Mouse (Mus musculus): ENCODE measurements around the gene Nedd9.
"Not testable (repeated sequence)": the region's sequence is repeated elsewhere in the genome, so short reads cannot be mapped to it uniquely, and the experiment has no call there.

Gene Nedd9

GRCm38 (mm10) chr13:41285448-41285847, 201.7 kb downstream of the Nedd9 start:
- no peak for DNase-seq

GRCm38 (mm10) chr13:41283256-41283655, 203.9 kb downstream of the Nedd9 start:
- peak; percentile 49 for DNase-seq

- no peak for DNase-seq
Measured at GRCm38 (mm10) chr13:41280696-41281095, 206.5 kb downstream of the Nedd9 start.

GRCm38 (mm10) chr13:41273927-41274650, 213.1 kb downstream of the Nedd9 start, which contains the start of gene Gm17364:
Gene Gm17364, minus strand, starts transcription at chr13:41273977.
- no peak for DNase-seq

DNA sequence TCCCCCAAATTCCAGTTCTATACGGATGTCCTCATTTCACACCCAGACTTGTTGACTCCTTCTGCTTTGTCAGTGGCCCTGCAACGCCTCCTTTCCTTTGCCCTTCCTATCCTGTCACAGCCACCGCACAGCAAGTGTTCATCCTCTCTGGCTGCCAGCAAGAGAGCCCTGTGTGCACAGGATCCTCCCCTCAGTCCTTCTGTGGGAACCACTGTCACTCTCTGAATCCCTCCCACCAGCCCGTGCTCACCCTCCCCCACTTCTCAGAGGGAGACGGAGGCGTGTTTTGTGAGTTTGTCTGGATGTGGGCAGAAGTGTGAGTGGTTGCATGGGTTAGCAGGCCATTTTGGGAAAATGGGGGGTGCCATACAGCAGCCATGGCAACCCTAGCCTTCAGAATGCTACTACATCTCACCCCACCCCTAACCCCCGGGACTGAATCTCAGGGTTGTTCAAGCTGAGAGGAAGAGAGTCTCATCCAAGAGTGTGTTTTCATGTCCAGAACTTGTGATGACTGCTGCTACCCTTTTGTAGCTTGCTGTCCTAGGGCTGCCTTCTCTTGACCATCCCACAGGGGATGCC, 219.2 kb downstream of the Nedd9 start:
- DNase-seq: peak; percentile 44

DNA sequence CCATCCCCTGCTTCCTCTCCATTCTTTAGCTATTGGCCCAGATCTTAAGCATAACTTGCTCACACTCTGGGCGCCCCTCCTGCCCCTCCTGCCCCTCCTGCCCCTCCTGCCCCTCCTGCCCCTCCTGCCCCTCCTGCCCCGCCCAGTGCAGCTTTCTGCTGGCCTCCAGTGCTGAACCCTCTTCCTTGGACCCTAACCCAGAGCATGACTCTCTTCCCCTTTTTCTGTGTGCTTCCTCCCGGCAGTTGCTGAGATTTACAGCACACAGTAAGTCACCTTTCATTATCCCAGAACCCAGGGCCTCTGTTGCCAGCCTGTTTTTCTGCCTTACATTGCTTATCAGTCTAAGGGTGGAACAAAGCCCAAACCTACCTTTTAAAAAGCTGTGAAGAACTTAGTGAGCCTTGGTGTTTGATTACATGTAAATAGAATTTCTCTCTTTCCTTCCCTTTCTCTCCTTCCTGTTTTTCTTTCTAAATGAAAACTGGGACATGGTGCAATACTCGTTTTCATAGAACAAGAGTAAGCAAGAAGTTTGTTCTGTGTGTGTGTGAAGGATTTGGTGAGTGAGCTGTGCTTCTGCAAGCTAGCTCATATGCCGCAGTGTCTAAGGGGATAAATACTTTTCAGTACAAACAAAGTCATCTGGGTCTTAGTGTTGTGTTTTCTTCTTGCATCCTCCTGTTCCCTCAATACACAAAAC, 223.7 kb downstream of the Nedd9 start:
- DNase-seq: no peak

- not testable (repeated sequence) for DNase-seq
Measured at GRCm38 (mm10) chr13:41261617-41262016, 225.5 kb downstream of the Nedd9 start.

Measured in right cerebral cortex, postnatal 25 days (tissue).